Mouse (Mus musculus) cortical plate, adult 2 months (tissue): ENCODE measurements around the gene Rnf31. TPM values are rescaled to one million over a fixed set of nuclear protein-coding genes. Genes with fewer than 3 reads are reported as not detected.
A peak's percentile ranks its signal among the peaks of the same experiment; 100 is the strongest.

Experiments used
- H3K27ac ChIP-seq: fragments of 200-500 bp; 2 replicates; pipeline ENCODE4 v1.5.1; 2012; ENCODE audit warnings: low read length, control low read depth, inconsistent platforms; ENCODE audit not compliant: insufficient read depth
- H3K4me1 ChIP-seq: fragments of 200-500 bp; 2 replicates; pipeline ENCODE4 v1.6.1; 2011; ENCODE audit warnings: low read length; ENCODE audit not compliant: control insufficient read depth, insufficient read depth
- H3K4me3 ChIP-seq: fragments of 200-500 bp; 2 replicates; pipeline ENCODE4 v1.5.1; 2011; ENCODE audit warnings: mild to moderate bottlenecking, low read length, control low read depth; ENCODE audit not compliant: insufficient read depth
- CTCF ChIP-seq: fragments of 200-500 bp; IDR thresholded peaks from 2 replicates; pipeline ENCODE4 v1.5.1; 2011; ENCODE audit warnings: mild to moderate bottlenecking, control low read depth, low read length; ENCODE audit not compliant: insufficient read depth; ENCODE audit errors: extremely low read depth
- POLR2A ChIP-seq: fragments of 200-500 bp; IDR thresholded peaks from 2 replicates; pipeline ENCODE4 v1.6.1; 2011; ENCODE audit warnings: mild to moderate bottlenecking, low read length, control low read depth; ENCODE audit not compliant: insufficient read depth; ENCODE audit errors: extremely low read depth
- polyA plus RNA-seq: library from polyadenylated mRNA; depleted of rRNA; stranded (reverse); fragments of >200 nt; gene quantifications from 2 replicates; pipeline ENCODE4 v1.2.3, GENCODE M21; 2012

The Rnf31 gene
- polyA plus RNA-seq, 1 experiment, result 22.5 TPM

DNA sequence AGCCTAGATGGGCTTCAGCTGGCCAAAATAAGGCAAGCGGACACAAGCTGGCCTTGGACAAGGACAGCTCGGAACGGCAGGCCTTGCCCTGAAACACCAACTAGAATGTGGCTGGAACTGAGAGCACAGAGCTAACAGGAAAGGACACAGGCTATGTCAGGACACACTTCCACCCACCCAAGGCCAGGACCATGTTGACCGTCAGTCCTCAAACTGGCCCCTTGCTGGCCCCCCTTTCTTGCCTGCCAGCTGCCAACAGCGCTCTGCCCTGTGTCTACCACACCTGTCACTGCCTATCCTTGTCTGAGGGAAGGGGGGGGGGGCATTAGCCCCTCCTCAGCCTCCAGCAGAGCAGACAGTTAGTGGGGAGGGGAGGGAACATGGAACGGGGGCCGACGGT, 16.2 kb upstream of the Rnf31 start, which contains the start of gene Fitm1:
Fitm1 (plus strand) TSS at position 316 of the 400 bp plus-strand sequence.
- TF ChIP-seq CTCF (no peak), POLR2A (no peak)
- Histone ChIP-seq H3K27ac (no peak within 1 kb of the TSS), H3K4me3 (no peak within 1 kb of the TSS)

DNA sequence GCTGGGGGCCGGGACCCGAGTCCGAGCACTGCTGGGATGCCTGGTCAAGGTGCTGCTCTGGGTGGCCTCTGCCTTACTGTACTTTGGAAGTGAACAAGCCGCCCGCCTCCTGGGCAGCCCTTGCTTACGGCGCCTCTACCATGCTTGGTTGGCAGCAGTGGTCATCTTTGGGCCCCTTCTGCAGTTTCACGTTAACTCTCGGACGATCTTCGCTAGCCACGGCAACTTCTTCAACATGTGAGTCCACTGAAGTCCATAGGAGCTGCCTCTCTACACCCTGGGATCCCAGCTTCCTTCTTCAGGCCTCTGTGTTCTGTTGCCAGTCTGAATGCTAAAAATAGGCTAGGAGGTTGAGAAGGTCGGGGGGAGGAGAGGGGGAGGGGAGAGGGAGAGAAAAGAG, 15.8 kb upstream of the Rnf31 start:
- no peak overlapping the region for H3K4me3 ChIP-seq
- no peak overlapping the region for H3K27ac ChIP-seq
- peaks cover 1% of the 10 kb centered on the region; the same call in 1 of the 2 replicates for H3K4me1 ChIP-seq
- no peak for TF ChIP-seq POLR2A
- no peak for TF ChIP-seq CTCF

More for the DNA sequence above, 16.2 kb upstream of the Rnf31 start, which contains the start of gene Fitm1:
- H3K4me1 ChIP-seq, result peaks cover 1% of the 10 kb centered on the region; the same call in 1 of the 2 replicates

DNA sequence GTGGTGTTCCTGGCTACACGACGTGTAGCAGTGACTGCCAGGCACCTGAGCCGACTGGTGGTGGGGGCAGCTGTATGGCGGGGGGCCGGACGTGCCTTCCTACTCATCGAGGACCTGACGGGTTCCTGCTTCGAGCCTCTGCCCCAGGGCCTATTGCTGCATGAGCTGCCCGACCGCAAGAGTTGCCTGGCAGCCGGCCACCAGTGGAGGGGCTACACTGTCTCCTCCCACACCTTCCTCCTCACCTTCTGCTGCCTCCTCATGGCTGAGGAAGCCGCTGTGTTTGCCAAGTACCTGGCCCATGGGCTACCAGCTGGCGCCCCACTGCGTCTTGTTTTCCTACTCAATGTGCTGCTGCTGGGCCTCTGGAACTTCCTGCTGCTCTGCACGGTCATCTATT, 15.1 kb upstream of the Rnf31 start:
- Histone ChIP-seq H3K27ac (no peak overlapping the region), H3K4me1 (peaks cover 1% of the 10 kb centered on the region; the same call in 1 of the 2 replicates), H3K4me3 (no peak overlapping the region)
- TF ChIP-seq CTCF (no peak), POLR2A (no peak)

DNA sequence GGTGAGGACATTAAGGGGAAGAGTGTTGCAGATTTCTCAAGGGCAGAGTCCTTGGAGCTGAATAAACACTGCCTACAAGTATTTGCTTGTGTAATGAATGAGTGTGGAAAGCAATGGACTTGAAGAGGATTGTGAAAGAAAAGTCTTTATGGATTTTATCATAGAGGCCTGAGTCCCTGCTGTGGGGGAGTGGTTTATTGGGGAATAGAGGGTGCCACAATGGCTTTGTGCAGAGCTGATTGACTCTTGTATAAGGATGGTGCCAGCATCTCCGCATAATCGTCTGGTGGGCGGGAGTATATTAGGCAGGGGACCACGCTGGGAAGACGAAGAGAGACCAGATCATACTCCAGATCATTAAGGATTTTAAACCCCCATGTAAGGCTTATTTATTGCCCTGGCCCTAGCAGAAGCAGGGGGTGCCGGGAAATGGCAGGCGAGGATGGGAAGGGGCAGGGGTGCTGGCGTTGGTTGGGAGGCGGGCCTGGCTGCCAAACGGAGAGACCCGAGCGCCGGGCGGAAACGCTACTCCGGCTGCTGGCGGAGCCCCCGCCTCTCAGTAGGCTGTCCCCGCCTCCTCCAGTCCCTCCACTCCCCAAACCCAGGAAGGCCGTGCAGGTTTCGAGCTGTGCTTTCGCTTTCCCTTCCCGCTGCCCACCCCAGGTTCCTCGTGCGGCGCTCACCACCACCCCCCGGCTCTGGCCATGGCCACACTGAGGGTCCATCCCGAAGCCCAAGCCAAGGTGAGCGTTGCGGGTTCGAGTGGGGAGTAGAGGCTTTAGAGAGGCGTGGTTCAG, 13.4 kb upstream of the Rnf31 start, which contains the start of gene Psme1:
Psme1 (plus strand) TSS at position 253 of the 797 bp plus-strand sequence.
- Histone ChIP-seq H3K27ac (peak within 1 kb of the TSS; percentile 67), H3K4me1 (peaks cover 1% of the 10 kb centered on the region; the same call in 1 of the 2 replicates), H3K4me3 (peak within 1 kb of the TSS; percentile 56)
- TF ChIP-seq CTCF (no peak), POLR2A (0 out of 2 replicates have a peak, but pooled peaks have one; percentile 14)

DNA sequence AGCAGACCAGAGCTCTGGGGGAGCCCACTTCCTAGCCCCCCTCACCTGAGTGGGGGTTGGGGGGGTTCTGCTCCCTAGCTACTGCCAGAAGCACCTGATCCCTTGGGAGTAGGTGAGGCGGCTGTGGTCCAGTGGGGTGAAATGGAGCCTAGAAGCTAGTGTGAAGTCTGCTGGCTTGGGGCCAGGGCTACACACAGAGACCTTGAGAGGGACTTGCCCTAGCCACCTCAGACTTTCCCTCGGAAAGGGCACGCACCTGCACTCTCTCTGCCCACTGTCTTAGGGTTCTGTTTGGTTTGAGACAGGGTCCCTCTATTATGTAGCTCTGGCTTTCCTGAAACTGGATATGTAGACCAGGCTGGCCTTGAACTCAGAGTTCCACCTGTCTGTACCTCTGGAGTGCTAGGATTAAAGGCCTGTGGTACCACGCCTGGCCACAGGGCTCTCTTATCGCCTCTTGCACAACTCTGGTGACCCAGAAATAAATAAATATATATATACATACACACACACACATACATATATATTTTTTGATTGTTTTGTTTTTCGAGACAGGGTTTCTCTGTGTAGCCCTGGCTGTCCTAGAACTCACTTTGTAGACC, 12.7 kb upstream of the Rnf31 start:
- Histone ChIP-seq H3K4me1 (peaks cover 1% of the 10 kb centered on the region; the same call in 1 of the 2 replicates), H3K27ac (peak overlapping the region; percentile 67), H3K4me3 (peak overlapping the region; percentile 56)
- no peak for TF ChIP-seq POLR2A
- no peak for TF ChIP-seq CTCF

DNA sequence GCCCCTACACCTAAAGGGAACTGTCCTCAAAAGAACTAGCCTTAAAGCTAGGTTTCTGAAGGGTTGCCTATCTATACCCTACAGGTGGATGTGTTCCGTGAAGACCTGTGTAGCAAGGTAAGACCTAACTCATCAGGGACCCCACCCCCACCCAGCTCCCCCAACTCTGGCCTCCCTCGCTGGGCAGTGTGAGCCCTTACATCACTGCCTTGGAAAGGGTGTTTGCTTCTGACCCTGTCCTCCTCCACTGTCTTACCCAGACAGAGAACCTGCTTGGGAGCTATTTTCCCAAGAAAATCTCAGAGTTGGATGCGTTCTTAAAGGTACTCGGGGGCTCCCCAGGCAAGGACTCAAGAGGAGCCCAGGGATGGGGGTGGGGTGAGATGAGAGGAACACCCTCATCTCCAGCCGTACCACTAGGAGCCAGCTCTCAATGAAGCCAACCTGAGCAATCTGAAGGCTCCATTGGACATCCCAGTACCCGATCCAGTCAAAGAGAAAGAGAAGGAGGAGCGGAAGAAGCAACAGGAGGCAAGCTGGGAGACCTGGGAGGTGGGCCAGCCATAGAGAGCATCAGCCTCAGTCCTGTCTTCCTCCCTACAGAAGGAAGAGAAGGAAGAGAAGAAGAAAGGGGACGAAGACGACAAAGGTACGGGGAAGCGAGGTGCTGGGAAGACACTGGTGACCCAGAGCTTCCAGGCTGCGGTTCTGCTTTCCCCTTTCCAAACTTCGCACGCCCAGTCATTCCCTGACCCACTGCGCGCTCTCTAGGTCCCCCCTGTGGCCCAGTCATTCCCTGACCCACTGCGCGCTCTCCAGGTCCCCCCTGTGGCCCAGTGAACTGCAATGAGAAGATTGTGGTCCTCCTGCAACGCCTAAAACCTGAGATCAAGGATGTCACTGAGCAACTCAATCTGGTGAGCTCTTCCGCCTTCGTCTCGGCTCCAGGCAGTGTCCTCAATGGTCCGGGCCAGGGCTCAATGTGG, 11.7 kb upstream of the Rnf31 start:
- Histone ChIP-seq H3K4me3 (no peak overlapping the region), H3K27ac (no peak overlapping the region), H3K4me1 (peaks cover 1% of the 10 kb centered on the region; the same call in 1 of the 2 replicates)
- TF ChIP-seq CTCF, result no peak
- TF ChIP-seq POLR2A, result no peak

DNA sequence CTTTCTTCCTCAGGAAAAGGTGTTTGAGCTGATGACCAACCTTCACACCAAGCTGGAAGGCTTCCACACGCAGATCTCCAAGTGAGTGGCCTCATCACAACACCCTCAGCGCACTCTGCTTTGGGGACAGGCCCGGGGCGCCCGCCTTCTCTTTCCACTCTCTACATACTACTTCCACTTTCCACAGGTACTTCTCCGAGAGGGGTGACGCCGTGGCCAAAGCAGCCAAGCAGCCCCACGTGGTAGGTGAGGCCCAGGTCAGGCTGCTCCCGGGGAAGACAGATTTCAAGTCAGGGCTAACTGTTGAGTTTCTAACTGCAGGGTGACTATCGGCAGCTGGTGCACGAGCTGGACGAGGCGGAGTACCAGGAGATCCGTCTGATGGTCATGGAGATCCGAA, 10.8 kb upstream of the Rnf31 start:
- H3K4me1 ChIP-seq, result peaks cover 1% of the 10 kb centered on the region; the same call in 1 of the 2 replicates
- no peak overlapping the region for H3K27ac ChIP-seq
- 0 out of 2 replicates have a peak, but pooled peaks have one; percentile 5 for TF ChIP-seq POLR2A
- TF ChIP-seq CTCF, result no peak
- H3K4me3 ChIP-seq, result no peak overlapping the region

DNA sequence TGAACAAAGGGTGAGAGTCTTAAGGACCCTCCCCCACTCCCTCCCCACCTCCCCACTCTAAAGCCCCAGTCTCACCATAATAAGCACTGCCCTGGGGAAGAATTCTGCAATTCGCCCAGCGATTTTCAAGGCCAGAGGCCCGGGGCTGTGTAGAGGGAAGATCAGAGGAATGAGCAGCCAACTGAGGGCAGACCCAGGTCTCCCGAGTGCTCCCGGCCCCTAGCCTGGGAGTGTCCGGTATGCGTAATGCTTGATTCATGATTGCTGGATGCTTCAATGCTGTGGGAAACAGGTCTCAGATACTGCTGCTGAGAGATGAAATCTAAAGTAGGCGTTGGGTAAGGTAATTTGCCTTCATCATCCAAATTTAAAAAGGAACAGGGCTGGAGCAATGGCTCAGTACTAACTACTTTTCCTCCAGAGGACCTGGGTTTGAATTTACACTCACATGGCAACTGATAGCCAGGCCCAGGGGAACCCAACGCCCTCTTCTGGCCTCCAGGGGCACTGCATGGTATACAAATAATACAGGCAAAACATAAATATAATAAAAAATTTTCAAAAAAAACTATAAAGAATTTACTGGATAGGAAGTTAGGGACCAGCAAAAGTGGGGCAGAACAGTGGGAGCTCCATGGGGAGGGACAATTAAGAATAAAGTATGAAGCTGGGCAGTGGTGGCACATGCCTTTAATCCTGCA, 9.4 kb upstream of the Rnf31 start:
- TF ChIP-seq POLR2A, result no peak
- TF ChIP-seq CTCF, result peak; percentile 30; the same call in 1 of the 2 replicates
- Histone ChIP-seq H3K4me3 (no peak overlapping the region), H3K27ac (no peak overlapping the region), H3K4me1 (peaks cover 1% of the 10 kb centered on the region; the same call in 1 of the 2 replicates)
